Mouse (Mus musculus): ENCODE measurements around the gene Znrf1. TPM values are rescaled to one million over a fixed set of nuclear protein-coding genes. Genes with fewer than 3 reads are reported as not detected.

The Znrf1 gene
- total RNA-seq, 2 experiments from 2014 or later: 39.3 to 73.4 TPM

DNA sequence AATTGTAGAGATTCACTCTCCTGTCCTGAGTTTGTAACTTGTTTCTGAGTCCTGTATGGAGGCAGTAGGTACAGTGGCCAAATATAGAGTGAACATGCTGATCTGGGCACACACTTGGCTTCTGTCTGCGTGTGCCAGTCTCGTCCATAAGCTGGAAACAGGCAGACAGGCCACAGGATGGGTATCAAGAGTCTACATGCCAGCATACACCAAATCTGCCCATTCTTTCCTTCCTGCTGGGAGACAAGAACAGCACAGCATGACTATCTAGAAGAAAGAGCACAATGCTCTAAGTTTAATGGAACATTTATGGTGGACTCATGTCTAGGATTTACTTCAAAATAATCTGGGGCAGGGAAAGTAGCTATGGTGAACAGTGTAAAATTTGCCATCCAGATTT is 59.1 kb downstream of the Znrf1 start:
- no peak for ATAC-seq (ENCODE audit: poor library complexity, severe bottlenecking)

- ATAC-seq (ENCODE audit: poor library complexity, severe bottlenecking): peak; percentile 91
Measured at GRCm38 (mm10) chr8:111595712-111596484, 60.0 kb downstream of the Znrf1 start.

- no peak for ATAC-seq (ENCODE audit: poor library complexity, severe bottlenecking)
Measured at GRCm38 (mm10) chr8:111596485-111596821, 60.6 kb downstream of the Znrf1 start.

DNA sequence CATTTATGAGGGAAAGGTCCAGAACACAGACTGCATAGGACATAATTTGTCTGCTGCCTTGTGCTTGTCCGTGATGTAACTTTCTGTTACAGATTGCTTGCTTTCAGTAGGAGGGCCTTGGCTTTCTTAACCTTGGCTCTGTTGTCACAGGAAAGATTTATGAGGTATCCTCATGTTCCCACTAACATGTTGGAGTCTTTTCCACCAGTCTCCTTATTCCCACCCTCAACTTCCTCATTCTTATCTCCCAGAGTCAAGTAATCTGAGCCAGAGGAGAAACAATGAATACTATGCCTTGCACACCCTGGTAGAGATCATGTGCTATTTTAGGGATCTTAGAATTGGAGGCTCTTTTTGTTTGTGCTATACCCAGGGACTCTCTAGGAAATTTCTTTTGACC is 61.4 kb downstream of the Znrf1 start:
- ATAC-seq (ENCODE audit: poor library complexity, severe bottlenecking): no peak

DNA sequence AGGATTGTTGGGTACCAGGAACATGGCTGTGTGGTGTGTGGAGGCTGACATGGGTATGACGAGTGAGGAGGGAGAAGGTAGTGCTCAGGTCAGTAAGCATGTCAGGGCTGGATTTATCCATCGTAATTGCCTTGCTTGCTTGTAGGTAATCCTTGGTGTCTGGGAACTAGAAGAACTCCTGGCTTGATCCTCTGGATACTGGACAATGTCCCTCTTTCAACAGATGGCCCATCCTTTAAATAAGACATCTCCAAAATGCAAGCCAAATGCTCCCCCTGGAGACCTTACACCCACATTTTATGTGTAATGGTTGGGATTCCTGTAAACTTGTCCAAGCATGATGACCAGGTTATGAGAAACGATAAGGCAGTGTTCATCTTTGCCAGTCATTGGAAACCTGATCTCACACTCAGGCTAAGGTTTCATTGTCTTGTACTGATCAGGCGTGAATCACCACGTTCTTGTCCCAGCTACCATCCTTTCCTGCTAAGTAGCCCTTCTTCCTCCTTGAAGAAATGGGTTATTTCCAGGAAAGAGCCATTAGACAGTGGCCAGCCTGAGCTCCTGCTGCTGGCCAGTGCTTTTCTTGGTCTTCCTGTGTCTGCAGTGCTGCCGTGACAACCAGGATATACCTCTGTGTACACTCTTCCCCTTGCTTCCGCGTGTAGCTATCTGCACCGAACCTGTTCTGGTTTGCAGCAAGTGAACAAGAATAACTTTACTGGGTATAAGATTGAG is 64.0 kb downstream of the Znrf1 start:
- no peak for ATAC-seq (ENCODE audit: poor library complexity, severe bottlenecking)

- ATAC-seq (ENCODE audit: poor library complexity, severe bottlenecking): no peak
Measured at GRCm38 (mm10) chr8:111602050-111602449, 66.2 kb downstream of the Znrf1 start.

DNA sequence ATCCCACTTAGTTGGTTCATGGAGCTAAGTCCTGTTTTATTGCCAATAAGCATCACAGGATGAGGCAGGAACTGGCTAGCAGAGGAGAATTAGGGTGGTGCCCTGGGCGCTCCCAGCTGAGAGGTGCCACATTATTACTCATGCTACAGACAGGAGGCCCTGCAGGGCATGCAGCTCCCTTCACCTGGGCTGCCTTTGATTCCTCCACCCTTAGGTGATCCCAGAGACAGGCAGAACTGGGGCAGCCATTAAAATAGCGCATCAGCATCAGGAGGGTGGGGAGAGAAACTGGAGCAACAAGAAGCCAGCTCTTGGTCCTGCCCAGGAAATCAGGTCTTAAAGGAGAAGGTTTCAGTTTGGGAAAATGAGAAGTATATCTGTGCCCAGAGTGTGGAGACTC is 69.1 kb downstream of the Znrf1 start:
- ATAC-seq (ENCODE audit: poor library complexity, severe bottlenecking): no peak

- no peak for ATAC-seq (ENCODE audit: poor library complexity, severe bottlenecking)
Measured at GRCm38 (mm10) chr8:111606961-111607360, 71.1 kb downstream of the Znrf1 start.

DNA sequence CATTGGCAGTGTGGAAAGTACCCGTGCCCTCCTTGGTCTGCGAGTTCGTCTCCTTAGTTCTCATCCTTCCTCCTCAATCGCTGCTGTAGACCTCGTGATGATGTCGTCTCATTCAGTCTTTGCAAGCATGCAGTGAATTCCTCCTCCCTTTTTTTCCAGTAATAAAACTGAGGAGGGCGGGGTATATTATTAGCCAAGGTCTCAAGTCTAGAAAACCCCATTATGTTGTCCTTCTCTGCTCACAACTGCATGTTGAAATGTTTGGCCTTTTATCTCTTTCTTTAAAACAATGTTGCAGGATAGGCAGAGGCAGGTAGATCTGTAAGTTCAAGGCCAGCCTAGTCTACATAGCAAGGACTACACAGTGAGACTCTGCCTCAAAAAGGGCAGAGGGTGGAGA is 71.5 kb downstream of the Znrf1 start:
- ATAC-seq (ENCODE audit: poor library complexity, severe bottlenecking): no peak

GRCm38 (mm10) chr8:111613181-111613580 is 77.3 kb downstream of the Znrf1 start:
- no peak for ATAC-seq (ENCODE audit: poor library complexity, severe bottlenecking)

DNA sequence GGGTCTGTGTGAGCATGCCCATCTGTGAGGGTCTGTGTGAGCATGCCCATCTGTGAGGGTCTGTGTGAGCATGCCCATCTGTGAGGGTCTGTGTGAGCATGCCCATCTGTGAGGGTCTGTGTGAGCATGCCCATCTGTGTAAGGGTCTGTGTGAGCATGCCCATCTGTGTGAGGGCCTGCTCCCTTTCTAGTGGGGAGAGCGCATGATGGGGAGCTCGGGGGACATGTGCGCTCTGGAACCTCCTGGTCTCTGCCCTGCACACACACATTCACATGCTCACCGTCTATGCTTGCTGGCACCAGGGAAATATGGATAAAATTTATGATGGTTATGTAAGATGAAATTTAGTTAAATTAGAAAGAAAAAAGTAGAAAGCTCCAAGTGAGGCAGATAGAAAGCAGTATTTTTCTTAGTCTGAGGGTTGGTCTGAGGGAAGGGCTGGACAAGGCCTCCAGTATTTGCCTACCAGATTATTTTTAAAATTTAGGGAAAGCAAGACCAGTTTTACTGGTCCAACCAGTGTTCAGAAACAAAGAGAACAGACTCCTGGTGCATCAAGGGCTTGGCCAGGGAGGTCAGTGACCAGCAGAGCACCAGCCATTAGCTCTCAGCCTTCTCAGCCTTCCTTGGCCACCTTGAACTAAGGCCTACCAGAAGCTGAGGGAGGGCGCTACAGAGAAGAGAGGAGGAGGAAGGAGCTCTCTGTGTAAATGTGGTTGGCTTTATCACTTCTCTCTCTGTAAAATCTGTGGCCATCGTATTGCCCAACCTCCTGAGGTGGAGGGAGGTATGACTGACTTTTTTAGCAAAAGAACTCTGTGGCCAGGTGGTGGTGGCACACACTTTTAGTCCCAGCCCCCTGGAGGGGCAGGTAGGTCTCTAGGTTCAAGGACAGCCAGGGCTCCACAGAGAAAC is 79.1 kb downstream of the Znrf1 start:
- ATAC-seq (ENCODE audit: poor library complexity, severe bottlenecking): peak; percentile 94

GRCm38 (mm10) chr8:111617812-111618211 is 81.9 kb downstream of the Znrf1 start:
- no peak for ATAC-seq (ENCODE audit: poor library complexity, severe bottlenecking)

DNA sequence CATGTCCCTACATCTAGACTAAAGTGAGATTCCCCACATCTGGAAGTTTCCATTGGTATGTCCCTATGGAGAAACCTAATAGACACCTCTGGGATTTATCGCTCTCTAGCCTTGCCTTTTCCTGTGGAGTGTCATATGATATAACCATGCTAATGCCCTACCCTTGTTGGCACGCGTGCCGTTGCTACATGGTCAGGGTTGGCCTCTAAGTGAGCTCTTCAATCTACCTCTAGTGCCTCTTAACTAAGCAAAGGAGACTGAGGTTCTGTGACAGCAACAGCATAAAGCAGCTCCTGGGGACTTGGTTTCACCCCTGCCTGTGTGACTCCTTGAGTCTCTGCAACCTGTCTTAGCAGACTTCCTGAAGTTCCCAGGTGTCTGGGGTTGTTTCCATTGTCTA is 82.4 kb downstream of the Znrf1 start:
- ATAC-seq (ENCODE audit: poor library complexity, severe bottlenecking): no peak

DNA sequence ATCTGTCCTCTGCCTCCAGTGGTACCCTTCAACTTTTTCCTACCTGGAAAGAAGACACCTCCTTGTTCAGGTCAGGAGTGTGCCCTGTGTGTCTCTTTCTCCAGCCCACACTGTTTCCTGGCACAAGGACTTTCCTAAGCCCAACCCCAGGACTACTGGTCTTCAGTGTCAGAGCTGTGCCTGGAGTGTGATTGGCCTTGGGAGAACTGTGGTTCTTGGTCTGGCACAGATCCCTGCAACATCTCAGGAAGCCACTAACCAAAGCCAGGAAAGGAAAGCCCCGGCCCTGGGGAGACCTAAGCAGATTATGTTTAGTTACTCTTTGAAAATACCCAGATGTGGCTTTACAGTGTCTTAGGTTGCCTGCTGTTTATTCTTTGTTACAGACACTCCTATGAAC is 84.0 kb downstream of the Znrf1 start:
- no peak for ATAC-seq (ENCODE audit: poor library complexity, severe bottlenecking)

DNA sequence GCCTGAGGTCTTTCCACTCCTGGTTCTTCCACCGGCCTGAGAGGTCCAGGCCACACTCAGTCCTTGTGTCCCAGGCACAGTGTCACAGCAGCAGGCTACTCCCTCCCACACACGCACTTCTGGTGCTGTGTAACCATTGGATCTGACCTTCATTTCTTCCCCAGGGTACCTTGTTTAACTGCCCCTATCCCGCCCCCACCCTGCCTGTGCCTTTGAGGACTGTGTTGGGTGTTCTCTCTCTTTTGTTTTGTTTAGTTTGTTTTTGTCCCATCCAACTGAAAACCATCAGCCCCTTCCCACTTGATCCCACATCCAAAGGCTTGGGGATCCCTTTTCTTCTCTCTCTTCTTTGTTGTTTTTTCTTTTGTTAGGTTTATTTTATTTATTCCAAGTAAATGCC is 86.2 kb downstream of the Znrf1 start:
- ATAC-seq (ENCODE audit: poor library complexity, severe bottlenecking): no peak

- ATAC-seq (ENCODE audit: poor library complexity, severe bottlenecking): no peak
Measured at GRCm38 (mm10) chr8:111622553-111622952, 86.7 kb downstream of the Znrf1 start.

DNA sequence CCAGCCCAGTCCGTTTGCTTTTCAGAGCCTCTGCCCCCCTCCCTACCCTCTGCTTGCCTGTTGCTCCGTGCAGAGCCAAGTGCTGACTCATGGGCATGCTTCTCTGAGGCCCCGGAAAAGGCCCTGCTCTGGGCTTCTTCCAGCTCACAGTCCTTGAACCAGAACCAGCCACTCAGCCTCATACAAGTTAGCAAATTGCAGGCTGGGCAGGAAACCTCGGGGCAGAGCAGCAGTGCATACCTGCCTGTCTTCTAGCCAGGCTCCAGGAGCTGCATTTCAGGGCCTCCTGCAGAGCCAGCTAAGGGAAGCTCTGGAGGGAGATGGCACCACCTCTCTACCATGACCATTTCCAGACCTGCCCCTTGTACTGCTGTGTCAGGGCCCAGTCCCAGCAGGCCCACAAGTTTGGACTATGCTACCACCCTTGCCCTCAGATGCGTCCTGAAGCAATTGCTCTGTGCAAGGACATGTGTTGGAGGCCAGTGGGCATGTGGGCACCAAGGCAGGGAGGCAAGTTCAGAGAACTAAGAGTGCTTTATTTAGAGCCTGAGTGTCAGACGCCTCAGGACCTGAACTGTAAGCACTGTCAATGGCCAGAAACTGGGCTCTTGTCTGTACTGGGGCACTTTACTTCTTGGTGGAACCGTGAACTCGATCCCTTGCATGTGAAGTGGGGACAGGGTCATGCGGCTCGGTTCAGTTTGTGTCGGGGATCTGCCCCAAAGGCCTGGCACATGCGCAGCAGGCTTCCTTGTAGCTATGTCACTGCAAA is 88.4 kb downstream of the Znrf1 start:
- no peak for ATAC-seq (ENCODE audit: poor library complexity, severe bottlenecking)

- no peak for ATAC-seq (ENCODE audit: poor library complexity, severe bottlenecking)
Measured at GRCm38 (mm10) chr8:111624853-111625221, 88.9 kb downstream of the Znrf1 start.

DNA sequence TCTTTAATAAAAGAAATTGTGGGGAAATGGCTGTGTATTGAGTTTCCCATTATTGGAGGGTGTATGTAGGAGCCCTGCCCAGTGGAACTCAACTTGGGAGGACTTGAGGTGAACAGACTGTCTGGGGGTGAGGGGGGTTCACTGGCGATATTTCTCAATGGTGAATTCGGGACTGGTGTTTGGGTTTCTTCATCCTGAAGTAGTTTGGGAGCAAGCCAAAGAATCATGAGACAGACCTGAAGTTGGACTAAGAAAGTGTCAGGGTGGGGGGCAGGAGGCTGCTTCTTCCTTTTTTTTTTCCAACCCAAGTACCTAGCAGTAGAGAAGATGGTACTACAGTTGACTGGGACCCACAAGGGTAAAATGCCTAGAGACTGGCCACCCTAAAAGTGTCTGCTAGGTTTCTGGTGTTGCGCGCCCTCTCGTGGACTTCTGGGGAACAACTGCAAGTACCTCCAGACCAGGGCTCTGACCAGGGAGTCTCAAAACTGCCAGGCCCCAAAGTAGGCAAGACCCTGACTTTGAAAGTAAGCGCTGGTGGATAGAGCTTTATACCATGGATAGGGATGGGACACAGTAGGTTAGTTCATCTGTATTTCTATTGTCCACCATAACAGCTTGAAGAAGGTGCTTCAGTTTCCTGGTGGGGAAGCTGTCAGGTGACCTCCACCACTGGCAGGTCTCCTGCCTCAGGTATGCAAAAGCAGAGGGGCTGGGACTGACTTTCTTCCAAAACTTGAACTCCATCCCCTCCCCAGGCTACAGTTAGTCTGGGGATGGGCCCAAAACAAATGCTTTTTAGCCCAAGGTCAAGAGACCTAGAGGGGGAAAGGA is 90.0 kb downstream of the Znrf1 start:
- peak; percentile 75 for ATAC-seq (ENCODE audit: poor library complexity, severe bottlenecking)

- no peak for ATAC-seq (ENCODE audit: poor library complexity, severe bottlenecking)
Measured at GRCm38 (mm10) chr8:111626528-111626820, 90.6 kb downstream of the Znrf1 start.

Data from megakaryocyte, adult 5-6 weeks (primary cell).